Mouse (Mus musculus): ENCODE measurements at regions not wholly inside any gene's neighbourhood (a gene's known extent, or its start where the extent isn't known, plus 50 kb on each side); places are given as distances from the start of the nearest gene placed in this dataset.
A peak's percentile ranks its signal among the peaks of the same experiment; 100 is the strongest.

- TF ChIP-seq CTCF (IDR thresholded peaks at IDR 0.05), result no peak
- Histone ChIP-seq H3K27ac (no peak overlapping the region), H3K4me3 (no peak overlapping the region)
- no peak for DNase-seq (ENCODE audit: extremely low spot score in 1 of 2, low spot score in 2 of 2)
- intact Hi-C loops (cut with DNase I), result no loop called here
These were observed 58.2 kb upstream of the Gm11733 start for GRCm38 (mm10) chr11:117425927-117426326.

GRCm38 (mm10) chr11:117426651-117427050 lies 57.5 kb upstream of the Gm11733 start:
- H3K4me3 ChIP-seq, result no peak overlapping the region
- H3K27ac ChIP-seq, result no peak overlapping the region
- DNase-seq (ENCODE audit: extremely low spot score in 1 of 2, low spot score in 2 of 2), result no peak
- intact Hi-C loops (cut with DNase I), result no loop called here
- no peak for TF ChIP-seq CTCF (IDR thresholded peaks at IDR 0.05)

GRCm38 (mm10) chr11:117427808-117428510 lies 56.2 kb upstream of the Gm11733 start:
- DNase-seq (ENCODE audit: extremely low spot score in 1 of 2, low spot score in 2 of 2), result no peak
- intact Hi-C loops (cut with DNase I), result no loop called here
- no peak for TF ChIP-seq CTCF (IDR thresholded peaks at IDR 0.05)
- H3K27ac ChIP-seq, result no peak overlapping the region
- H3K4me3 ChIP-seq, result no peak overlapping the region

GRCm38 (mm10) chr11:117429326-117429752 lies 54.8 kb upstream of the Gm11733 start:
- no peak for TF ChIP-seq CTCF (IDR thresholded peaks at IDR 0.05)
- intact Hi-C loops (cut with DNase I), result no loop called here

GRCm38 (mm10) chr11:117429894-117430293 lies 54.3 kb upstream of the Gm11733 start:
- no peak for DNase-seq (ENCODE audit: extremely low spot score in 1 of 2, low spot score in 2 of 2)
- H3K4me3 ChIP-seq, result no peak overlapping the region
- TF ChIP-seq CTCF (IDR thresholded peaks at IDR 0.05), result no peak
- H3K27ac ChIP-seq, result no peak overlapping the region
- intact Hi-C loops (cut with DNase I), result no loop called here

More at GRCm38 (mm10) chr11:117429326-117429752, 54.8 kb upstream of the Gm11733 start:
- DNase-seq (ENCODE audit: extremely low spot score in 1 of 2, low spot score in 2 of 2), result no peak
- no peak overlapping the region for H3K27ac ChIP-seq
- no peak overlapping the region for H3K4me3 ChIP-seq

- no peak overlapping the region for H3K4me3 ChIP-seq
- peak; percentile 45 for TF ChIP-seq CTCF (IDR thresholded peaks at IDR 0.05)
- H3K27ac ChIP-seq, result no peak overlapping the region
- intact Hi-C loops (cut with DNase I), result no loop called here
- DNase-seq (ENCODE audit: extremely low spot score in 1 of 2, low spot score in 2 of 2), result no peak
These were observed 50.1 kb upstream of the Gm11733 start for GRCm38 (mm10) chr11:117434056-117434455.

Data from left cerebral cortex, adult 2 months (tissue).